Mouse (Mus musculus) E14TG2a.4 (cell line): Measurements from ENCODE around the gene Cbx7.

ENCODE experiments used
- CTCF ChIP-seq: conservative IDR thresholded peaks from 2 replicates; pipeline ENCODE4 v1.5.1; 2014; ENCODE audit warnings: low read length
- NANOG ChIP-seq: IDR thresholded peaks from 2 replicates; pipeline ENCODE4 v1.6.1; 2014; ENCODE audit warnings: borderline replicate concordance, low read length, mixed read lengths

- TF ChIP-seq CTCF, result 0 out of 2 replicates have a peak, but pooled peaks have one; percentile 1
- TF ChIP-seq NANOG, result no peak
These were observed 56.6 kb downstream of the Cbx7 start for GRCm38 (mm10) chr15:79914357-79914756.
